Mouse (Mus musculus): ENCODE measurements around the gene BC051019. TPM values are rescaled to one million over a fixed set of nuclear protein-coding genes. Genes with fewer than 3 reads are reported as not detected.

BC051019 gene
- total and polyA plus RNA-seq, 2 experiments from 2014 or later: not detected

DNA sequence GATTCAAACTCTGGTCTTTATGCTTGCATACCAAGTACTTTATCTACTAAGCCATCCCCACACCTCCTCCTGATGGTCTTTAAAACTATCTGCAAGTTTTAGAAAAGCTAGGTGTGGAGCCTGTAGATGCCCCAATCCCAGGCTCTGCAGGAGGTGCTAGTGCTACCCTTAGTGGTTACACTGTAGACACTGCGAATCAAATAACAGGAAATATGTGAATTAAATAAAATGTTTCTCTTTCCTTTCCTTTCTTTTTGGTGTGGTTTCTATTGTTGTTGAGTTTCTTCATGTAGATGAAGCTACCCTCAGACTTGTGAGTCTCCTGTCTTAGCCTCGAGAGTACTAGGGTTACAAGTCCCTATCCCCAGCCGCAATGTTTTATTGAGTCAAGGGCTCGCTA lies 18.1 kb upstream of the BC051019 start:
- no peaks in the 10 kb centered on the region for H3K4me1 ChIP-seq (ENCODE audit: control insufficient read depth, insufficient read depth)
- DNase-seq (ENCODE audit: low spot score): no peak
- no peak overlapping the region for H3K27ac ChIP-seq (ENCODE audit: low read depth)
- no peaks in the 10 kb centered on the region for H3K27me3 ChIP-seq (ENCODE audit: control insufficient read depth, insufficient read depth, low read length)
- ATAC-seq (ENCODE audit: insufficient read depth, low read depth): no peak
- H3K4me3 ChIP-seq (ENCODE audit: low read depth, low read length): no peak overlapping the region
- 87% methylated on average over 4 of the region's 4 CpGs for WGBS
- peaks cover 87% of the 10 kb centered on the region for H3K36me3 ChIP-seq (replicated peaks; ENCODE audit: control insufficient read depth, insufficient read depth, low read length)
- TF ChIP-seq EP300 (IDR thresholded peaks at IDR 0.05; ENCODE audit: low read depth) (no peak), CTCF (IDR thresholded peaks at IDR 0.05; ENCODE audit: low read depth) (no peak)
- H3K4me2 ChIP-seq (ENCODE audit: low read depth, low read length): no peak overlapping the region
- no peak overlapping the region for H3K9ac ChIP-seq (replicated peaks; ENCODE audit: low read depth, low read length)
- H3K9me3 ChIP-seq (replicated peaks; ENCODE audit: control insufficient read depth, low read length): no peaks in the 10 kb centered on the region

- H3K27ac ChIP-seq (ENCODE audit: low read depth): no peak overlapping the region
- H3K4me2 ChIP-seq (ENCODE audit: low read depth, low read length): no peak overlapping the region
- DNase-seq (ENCODE audit: low spot score) (no peak), ATAC-seq (ENCODE audit: insufficient read depth, low read depth) (no peak)
- TF ChIP-seq EP300 (IDR thresholded peaks at IDR 0.05; ENCODE audit: low read depth) (no peak), CTCF (IDR thresholded peaks at IDR 0.05; ENCODE audit: low read depth) (no peak)
- H3K4me3 ChIP-seq (ENCODE audit: low read depth, low read length): no peak overlapping the region
- peaks cover 87% of the 10 kb centered on the region for H3K36me3 ChIP-seq (replicated peaks; ENCODE audit: control insufficient read depth, insufficient read depth, low read length)
- no peak overlapping the region for H3K9ac ChIP-seq (replicated peaks; ENCODE audit: low read depth, low read length)
- 90% methylated on average over 1 of the region's 1 CpGs for WGBS
- no peaks in the 10 kb centered on the region for H3K9me3 ChIP-seq (replicated peaks; ENCODE audit: control insufficient read depth, low read length)
- no peaks in the 10 kb centered on the region for H3K4me1 ChIP-seq (ENCODE audit: control insufficient read depth, insufficient read depth)
- no peaks in the 10 kb centered on the region for H3K27me3 ChIP-seq (ENCODE audit: control insufficient read depth, insufficient read depth, low read length)
Observed at GRCm38 (mm10) chr7:109741060-109741459, 17.4 kb upstream of the BC051019 start.

GRCm38 (mm10) chr7:109739822-109740370 lies 16.2 kb upstream of the BC051019 start:
- ATAC-seq (ENCODE audit: insufficient read depth, low read depth) (no peak), DNase-seq (ENCODE audit: low spot score) (no peak)
- peaks cover 88% of the 10 kb centered on the region for H3K36me3 ChIP-seq (replicated peaks; ENCODE audit: control insufficient read depth, insufficient read depth, low read length)
- H3K9me3 ChIP-seq (replicated peaks; ENCODE audit: control insufficient read depth, low read length): no peaks in the 10 kb centered on the region
- 59% methylated on average over 5 of the region's 5 CpGs for WGBS
- no peak overlapping the region for H3K27ac ChIP-seq (ENCODE audit: low read depth)
- no peaks in the 10 kb centered on the region for H3K4me1 ChIP-seq (ENCODE audit: control insufficient read depth, insufficient read depth)
- no peak for TF ChIP-seq CTCF (IDR thresholded peaks at IDR 0.05; ENCODE audit: low read depth)
- no peak for TF ChIP-seq EP300 (IDR thresholded peaks at IDR 0.05; ENCODE audit: low read depth)
- H3K9ac ChIP-seq (replicated peaks; ENCODE audit: low read depth, low read length): no peak overlapping the region
- no peak overlapping the region for H3K4me2 ChIP-seq (ENCODE audit: low read depth, low read length)
- no peak overlapping the region for H3K4me3 ChIP-seq (ENCODE audit: low read depth, low read length)
- H3K27me3 ChIP-seq (ENCODE audit: control insufficient read depth, insufficient read depth, low read length): no peaks in the 10 kb centered on the region

GRCm38 (mm10) chr7:109734806-109735205 lies 11.2 kb upstream of the BC051019 start:
- no peak overlapping the region for H3K27ac ChIP-seq (ENCODE audit: low read depth)
- H3K27me3 ChIP-seq (ENCODE audit: control insufficient read depth, insufficient read depth, low read length): no peaks in the 10 kb centered on the region
- WGBS: 74% methylated on average over 4 of the region's 4 CpGs
- peaks cover 46% of the 10 kb centered on the region for H3K36me3 ChIP-seq (replicated peaks; ENCODE audit: control insufficient read depth, insufficient read depth, low read length)
- no peak overlapping the region for H3K4me2 ChIP-seq (ENCODE audit: low read depth, low read length)
- ATAC-seq (ENCODE audit: insufficient read depth, low read depth) (no peak), DNase-seq (ENCODE audit: low spot score) (no peak)
- H3K9ac ChIP-seq (replicated peaks; ENCODE audit: low read depth, low read length): no peak overlapping the region
- H3K4me3 ChIP-seq (ENCODE audit: low read depth, low read length): no peak overlapping the region
- H3K4me1 ChIP-seq (ENCODE audit: control insufficient read depth, insufficient read depth): no peaks in the 10 kb centered on the region
- TF ChIP-seq EP300 (IDR thresholded peaks at IDR 0.05; ENCODE audit: low read depth): no peak
- TF ChIP-seq CTCF (IDR thresholded peaks at IDR 0.05; ENCODE audit: low read depth): no peak
- H3K9me3 ChIP-seq (replicated peaks; ENCODE audit: control insufficient read depth, low read length): no peaks in the 10 kb centered on the region

GRCm38 (mm10) chr7:109731626-109732025 lies 8.0 kb upstream of the BC051019 start, which contains the start of gene Ascl3:
Gene Ascl3 (minus strand): TSS chr7:109731726.
- H3K36me3 ChIP-seq (replicated peaks; ENCODE audit: control insufficient read depth, insufficient read depth, low read length): peaks cover 18% of the 10 kb centered on the region
- H3K9ac ChIP-seq (replicated peaks; ENCODE audit: low read depth, low read length): no peak within 1 kb of the TSS
- H3K27me3 ChIP-seq (ENCODE audit: control insufficient read depth, insufficient read depth, low read length): no peaks in the 10 kb centered on the region
- 88% methylated on average over 5 of the region's 5 CpGs for WGBS
- H3K4me2 ChIP-seq (ENCODE audit: low read depth, low read length): no peak within 1 kb of the TSS
- H3K9me3 ChIP-seq (replicated peaks; ENCODE audit: control insufficient read depth, low read length): no peaks in the 10 kb centered on the region
- H3K4me3 ChIP-seq (ENCODE audit: low read depth, low read length): no peak within 1 kb of the TSS
- ATAC-seq (ENCODE audit: insufficient read depth, low read depth) (no peak), DNase-seq (ENCODE audit: low spot score) (no peak)
- no peak within 1 kb of the TSS for H3K27ac ChIP-seq (ENCODE audit: low read depth)
- H3K4me1 ChIP-seq (ENCODE audit: control insufficient read depth, insufficient read depth): no peaks in the 10 kb centered on the region
- TF ChIP-seq EP300 (IDR thresholded peaks at IDR 0.05; ENCODE audit: low read depth) (no peak), CTCF (IDR thresholded peaks at IDR 0.05; ENCODE audit: low read depth) (no peak)

DNA sequence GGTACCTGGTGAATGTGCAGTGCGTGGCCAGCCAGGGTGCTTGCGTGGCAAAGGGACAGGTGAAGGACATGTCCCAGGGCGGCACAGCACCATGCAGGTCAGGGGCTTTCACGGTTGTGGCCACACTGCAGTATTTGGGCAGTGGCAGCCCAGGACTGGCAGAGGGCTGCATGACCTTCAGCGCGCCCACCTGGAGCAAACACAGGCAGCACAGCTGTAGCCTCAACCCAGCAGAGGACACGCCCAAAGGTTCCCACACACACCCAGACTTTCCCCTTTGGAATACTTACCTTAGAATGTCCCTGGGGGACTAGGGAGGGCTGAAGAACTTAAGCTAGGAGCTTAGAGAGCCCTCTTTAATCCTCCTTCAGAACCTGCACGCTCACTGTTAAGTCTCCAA lies 536 bp downstream of the BC051019 start:
- ATAC-seq (ENCODE audit: insufficient read depth, low read depth) (no peak), DNase-seq (ENCODE audit: low spot score) (no peak)
- TF ChIP-seq CTCF (IDR thresholded peaks at IDR 0.05; ENCODE audit: low read depth) (no peak), EP300 (IDR thresholded peaks at IDR 0.05; ENCODE audit: low read depth) (no peak)
- H3K4me3 ChIP-seq (ENCODE audit: low read depth, low read length): no peak overlapping the region
- no peaks in the 10 kb centered on the region for H3K36me3 ChIP-seq (replicated peaks; ENCODE audit: control insufficient read depth, insufficient read depth, low read length)
- no peaks in the 10 kb centered on the region for H3K9me3 ChIP-seq (replicated peaks; ENCODE audit: control insufficient read depth, low read length)
- H3K4me1 ChIP-seq (ENCODE audit: control insufficient read depth, insufficient read depth): no peaks in the 10 kb centered on the region
- H3K27me3 ChIP-seq (ENCODE audit: control insufficient read depth, insufficient read depth, low read length): no peaks in the 10 kb centered on the region
- H3K27ac ChIP-seq (ENCODE audit: low read depth): no peak overlapping the region
- H3K9ac ChIP-seq (replicated peaks; ENCODE audit: low read depth, low read length): no peak overlapping the region
- WGBS: 89% methylated on average over 8 of the region's 8 CpGs
- H3K4me2 ChIP-seq (ENCODE audit: low read depth, low read length): no peak overlapping the region
